Mouse (Mus musculus): ENCODE measurements around the gene Slc35a3. TPM values are rescaled to one million over a fixed set of nuclear protein-coding genes. Genes with fewer than 3 reads are reported as not detected.

Slc35a3 gene
- polyA plus RNA-seq, 1 experiment, result 14.4 TPM

DNA sequence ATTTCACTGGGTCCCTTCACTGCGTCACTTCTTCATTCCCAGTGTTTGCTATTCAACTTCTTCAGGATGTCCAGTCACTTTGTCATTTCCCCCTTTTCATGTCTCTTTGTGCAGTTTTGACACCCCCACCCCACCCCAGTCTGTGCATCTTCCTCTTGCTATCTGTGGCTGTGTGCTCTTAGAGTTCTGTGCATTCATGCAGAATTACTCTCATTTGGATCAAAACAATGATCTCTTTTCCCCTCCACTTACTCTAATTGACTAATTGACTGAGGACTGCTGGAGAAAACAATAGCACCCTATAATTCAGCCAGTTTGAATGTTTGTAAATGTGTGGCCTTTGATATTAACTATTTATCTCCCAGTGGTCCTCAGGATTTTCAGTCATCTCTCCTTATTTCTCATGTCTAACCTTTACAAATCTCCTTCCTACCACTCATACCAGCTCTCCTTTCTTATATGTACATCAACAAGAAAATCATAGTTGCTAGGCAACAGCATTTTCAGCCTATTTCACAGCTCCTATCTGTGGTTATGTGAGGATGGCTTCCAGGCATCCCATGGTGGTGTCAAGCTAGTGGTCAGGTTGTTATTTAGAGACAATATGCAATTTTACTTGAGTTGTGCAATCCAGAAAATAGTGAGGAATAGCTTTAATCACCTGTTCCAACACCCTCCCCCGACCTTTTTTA lies 17.0 kb upstream of the Slc35a3 start:
- Histone ChIP-seq H3K27me3 (ENCODE audit: control insufficient read depth, insufficient read depth, low read length) (no peaks in the 10 kb centered on the region), H3K4me1 (ENCODE audit: control insufficient read depth, insufficient read depth, low read length) (no peaks in the 10 kb centered on the region), H3K27ac (ENCODE audit: insufficient read depth, low read length) (no peak overlapping the region), H3K4me3 (replicated peaks; ENCODE audit: insufficient read depth, low read depth, low read length) (no peak overlapping the region)
- no peak for DNase-seq
- TF ChIP-seq POLR2A (IDR thresholded peaks at IDR 0.05; ENCODE audit: borderline replicate concordance, insufficient read depth, low read length), result no peak
- WGBS, result 44% methylated on average over 2 of the region's 2 CpGs

DNA sequence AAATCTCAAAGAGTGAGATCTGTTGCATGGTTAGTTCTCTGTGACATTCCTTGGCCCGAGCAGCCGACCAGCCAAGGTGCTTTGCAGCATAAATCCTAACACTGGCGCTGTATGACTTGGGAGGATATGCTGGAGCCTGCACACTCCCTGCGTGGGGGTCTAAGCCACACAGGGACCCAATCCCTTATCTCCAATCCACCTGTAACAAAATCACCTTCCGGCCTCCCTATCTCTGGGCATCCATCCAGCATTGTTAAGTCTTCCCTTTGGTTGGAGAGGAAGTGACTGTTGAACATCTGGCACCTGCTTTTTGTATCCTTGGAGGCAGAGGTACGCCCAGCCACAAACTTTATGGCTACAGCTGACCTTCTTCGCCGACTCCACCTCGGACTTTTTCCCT lies 14.2 kb upstream of the Slc35a3 start:
- TF ChIP-seq CTCF (IDR thresholded peaks at IDR 0.05; ENCODE audit: borderline replicate concordance, insufficient read depth, low read depth, low read length), result no peak
- TF ChIP-seq POLR2A (IDR thresholded peaks at IDR 0.05; ENCODE audit: borderline replicate concordance, insufficient read depth, low read length), result no peak
- H3K4me3 ChIP-seq (replicated peaks; ENCODE audit: insufficient read depth, low read depth, low read length), result no peak overlapping the region
- no peak overlapping the region for H3K27ac ChIP-seq (ENCODE audit: insufficient read depth, low read length)
- no peak for DNase-seq
- no peaks in the 10 kb centered on the region for H3K27me3 ChIP-seq (ENCODE audit: control insufficient read depth, insufficient read depth, low read length)
- 63% methylated on average over 9 of the region's 9 CpGs for WGBS
- no peaks in the 10 kb centered on the region for H3K4me1 ChIP-seq (ENCODE audit: control insufficient read depth, insufficient read depth, low read length)

DNA sequence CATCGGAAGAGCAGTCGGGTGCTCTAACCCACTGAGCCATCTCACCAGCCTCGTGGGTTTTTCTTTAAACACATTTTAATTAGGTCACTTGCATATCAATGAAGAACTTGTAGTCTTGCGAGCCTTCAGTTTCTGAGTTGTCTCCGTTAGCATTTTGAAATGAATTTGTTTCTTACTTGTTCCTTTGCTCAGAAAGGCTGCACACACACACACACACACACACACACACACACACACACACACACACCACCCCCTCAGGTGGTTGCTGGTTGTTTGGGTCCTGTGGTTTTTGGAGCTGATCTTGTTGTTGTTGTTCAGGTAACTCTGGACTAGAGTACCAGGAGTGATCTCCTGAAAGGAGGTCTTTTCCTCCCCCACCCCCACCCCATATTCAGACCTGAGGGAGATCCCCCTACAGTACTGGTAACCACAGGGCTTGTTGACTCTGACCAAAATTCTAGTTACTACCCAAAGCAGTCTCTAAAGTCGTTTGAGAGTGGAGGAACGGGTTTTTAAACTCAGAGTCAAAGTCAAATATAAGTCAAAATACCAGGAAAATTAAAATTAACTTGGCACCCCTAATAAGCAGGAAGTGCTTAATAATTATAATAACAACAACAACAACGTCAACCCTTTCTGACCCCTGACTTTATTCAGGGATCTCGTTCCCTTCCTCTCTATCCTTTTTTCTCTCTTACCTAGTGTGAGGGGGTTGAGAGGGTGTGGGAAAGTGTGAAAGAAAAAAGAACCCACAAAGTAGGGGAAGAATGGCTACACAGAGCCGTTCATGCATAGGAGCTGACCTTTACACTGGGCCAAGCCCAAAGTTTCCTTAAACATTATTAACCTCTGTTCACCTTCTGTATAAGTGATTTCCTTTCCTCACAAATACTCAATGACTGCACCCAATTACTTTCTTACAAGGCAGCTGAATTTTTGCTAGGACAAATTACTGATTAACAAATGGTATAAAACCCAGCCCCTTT lies 11.2 kb upstream of the Slc35a3 start:
- DNase-seq, result no peak
- Histone ChIP-seq H3K4me3 (replicated peaks; ENCODE audit: insufficient read depth, low read depth, low read length) (no peak overlapping the region), H3K27me3 (ENCODE audit: control insufficient read depth, insufficient read depth, low read length) (no peaks in the 10 kb centered on the region), H3K27ac (ENCODE audit: insufficient read depth, low read length) (no peak overlapping the region), H3K4me1 (ENCODE audit: control insufficient read depth, insufficient read depth, low read length) (no peaks in the 10 kb centered on the region)
- 52% methylated on average over 10 of the region's 10 CpGs for WGBS
- TF ChIP-seq CTCF (IDR thresholded peaks at IDR 0.05; ENCODE audit: borderline replicate concordance, insufficient read depth, low read depth, low read length), result no peak
- no peak for TF ChIP-seq POLR2A (IDR thresholded peaks at IDR 0.05; ENCODE audit: borderline replicate concordance, insufficient read depth, low read length)

DNA sequence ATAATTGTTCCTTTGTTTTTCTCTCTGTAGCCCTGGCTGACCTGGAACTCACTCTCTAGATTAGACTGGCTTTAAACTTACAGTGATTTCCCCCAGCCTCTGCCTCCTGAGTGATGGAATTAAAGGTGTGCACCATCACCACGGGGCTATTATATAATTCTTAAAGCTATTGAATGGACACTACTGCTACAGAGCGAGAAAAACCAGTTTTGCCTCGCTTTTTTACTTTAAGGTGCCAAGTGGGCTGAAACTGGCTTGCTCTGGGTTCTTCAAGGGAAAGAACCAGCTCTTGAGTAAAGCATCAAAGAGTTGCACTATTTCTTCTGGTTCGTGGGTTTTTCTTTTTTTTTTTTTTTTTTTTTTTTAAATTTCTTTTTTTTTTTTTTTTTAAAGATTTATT lies 10.3 kb upstream of the Slc35a3 start:
- 79% methylated on average over 4 of the region's 4 CpGs for WGBS
- no peaks in the 10 kb centered on the region for H3K4me1 ChIP-seq (ENCODE audit: control insufficient read depth, insufficient read depth, low read length)
- DNase-seq, result no peak
- H3K27me3 ChIP-seq (ENCODE audit: control insufficient read depth, insufficient read depth, low read length), result no peaks in the 10 kb centered on the region
- H3K27ac ChIP-seq (ENCODE audit: insufficient read depth, low read length), result no peak overlapping the region
- no peak for TF ChIP-seq CTCF (IDR thresholded peaks at IDR 0.05; ENCODE audit: borderline replicate concordance, insufficient read depth, low read depth, low read length)
- no peak for TF ChIP-seq POLR2A (IDR thresholded peaks at IDR 0.05; ENCODE audit: borderline replicate concordance, insufficient read depth, low read length)
- H3K4me3 ChIP-seq (replicated peaks; ENCODE audit: insufficient read depth, low read depth, low read length), result no peak overlapping the region

DNA sequence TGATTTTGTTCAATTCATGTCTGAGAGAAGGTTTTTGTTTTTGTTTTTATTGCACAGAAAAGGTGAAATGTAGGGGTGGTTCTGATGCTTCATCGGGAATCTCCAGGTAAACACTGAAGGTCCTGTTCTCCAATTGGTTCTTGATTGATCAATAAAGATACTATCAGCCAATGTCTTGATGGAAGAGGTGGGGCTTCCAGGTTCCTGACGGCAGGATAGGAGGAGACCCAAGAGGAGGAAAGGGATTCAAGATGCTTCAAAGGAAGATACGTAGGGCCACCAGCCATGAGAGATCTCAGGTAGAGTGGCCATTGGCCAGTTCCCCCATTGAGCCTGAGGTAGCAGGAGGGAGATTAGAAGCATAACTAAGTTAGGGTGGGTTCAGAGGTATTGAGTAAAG lies 6.3 kb upstream of the Slc35a3 start:
- WGBS, result 74% methylated on average over 3 of the region's 3 CpGs
- no peak for TF ChIP-seq POLR2A (IDR thresholded peaks at IDR 0.05; ENCODE audit: borderline replicate concordance, insufficient read depth, low read length)
- no peak for TF ChIP-seq CTCF (IDR thresholded peaks at IDR 0.05; ENCODE audit: borderline replicate concordance, insufficient read depth, low read depth, low read length)
- no peak for DNase-seq

DNA sequence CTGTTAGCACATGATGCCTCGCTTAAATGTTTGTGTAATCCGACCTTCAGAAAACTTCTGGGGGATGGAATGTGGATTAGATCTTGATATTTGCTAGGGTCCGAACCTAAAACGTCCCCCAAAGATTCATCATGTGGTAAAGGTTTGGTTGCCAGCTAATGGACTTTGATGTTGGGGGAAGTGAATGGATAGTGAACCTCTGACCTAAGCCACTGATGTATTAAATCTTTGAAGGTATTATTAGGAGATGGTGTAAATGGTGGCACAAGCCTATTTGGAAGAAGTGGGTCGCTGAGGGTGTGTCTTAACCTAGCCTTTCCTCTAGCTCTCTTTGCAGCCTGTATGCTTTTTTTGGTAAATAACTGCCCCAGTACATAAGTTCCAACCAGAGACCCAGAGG lies 400 bp upstream of the Slc35a3 start:
- 41% methylated on average over 5 of the region's 5 CpGs for WGBS
- no peak for DNase-seq

More for the DNA sequence above, 6.3 kb upstream of the Slc35a3 start:
- H3K27ac ChIP-seq (ENCODE audit: insufficient read depth, low read length), result no peak overlapping the region
- H3K27me3 ChIP-seq (ENCODE audit: control insufficient read depth, insufficient read depth, low read length), result no peaks in the 10 kb centered on the region
- no peak overlapping the region for H3K4me3 ChIP-seq (replicated peaks; ENCODE audit: insufficient read depth, low read depth, low read length)
- H3K4me1 ChIP-seq (ENCODE audit: control insufficient read depth, insufficient read depth, low read length), result no peaks in the 10 kb centered on the region

DNA sequence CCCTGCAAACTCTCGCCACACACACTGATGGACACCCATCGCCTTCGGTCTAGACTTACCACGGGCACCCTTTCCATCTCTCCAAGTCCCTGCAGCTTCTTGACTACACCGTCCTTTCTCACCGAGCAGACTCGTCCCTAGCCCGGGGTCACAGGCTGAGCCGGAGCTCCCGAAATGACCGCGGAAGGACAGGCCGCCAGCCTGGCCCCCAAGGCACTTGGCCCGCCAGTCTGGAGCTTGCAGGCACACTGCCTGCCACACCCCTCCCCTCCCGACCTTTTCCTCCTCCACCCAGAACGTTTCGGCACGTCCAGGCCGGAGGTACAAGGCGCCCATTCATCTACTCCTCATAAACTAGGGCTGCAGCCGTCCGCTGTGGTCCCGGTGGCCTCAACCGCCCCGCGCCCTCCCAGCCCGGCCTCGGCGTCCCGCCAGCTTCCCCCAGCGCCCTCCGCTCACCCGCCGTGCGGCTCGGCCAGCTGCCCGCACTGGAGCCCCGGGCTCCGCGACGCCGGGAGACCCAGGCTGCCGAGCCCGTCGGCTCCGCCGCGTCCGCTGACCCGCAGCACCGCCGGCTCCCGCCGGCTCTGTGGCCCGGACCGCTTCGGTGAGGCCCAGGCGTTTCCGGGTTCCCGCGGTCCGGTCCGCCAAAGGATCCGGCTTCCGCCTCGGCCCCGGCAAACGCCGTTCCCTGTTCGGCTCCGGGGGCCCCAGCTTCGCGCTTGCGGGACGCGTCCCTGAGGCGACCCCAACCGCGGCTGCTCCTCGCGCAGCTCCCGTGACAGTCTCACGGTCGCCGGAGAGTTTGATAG lies 801 bp downstream of the Slc35a3 start:
- under 1% methylated on average over 83 of the region's 85 CpGs for WGBS
- TF ChIP-seq CTCF (IDR thresholded peaks at IDR 0.05; ENCODE audit: borderline replicate concordance, insufficient read depth, low read depth, low read length) (no peak), POLR2A (IDR thresholded peaks at IDR 0.05; ENCODE audit: borderline replicate concordance, insufficient read depth, low read length) (peak; percentile 48; the same call in 1 of the 2 replicates)
- Histone ChIP-seq H3K4me1 (ENCODE audit: control insufficient read depth, insufficient read depth, low read length) (peaks cover 3% of the 10 kb centered on the region; the same call in 1 of the 2 replicates), H3K4me3 (replicated peaks; ENCODE audit: insufficient read depth, low read depth, low read length) (peak overlapping the region; percentile 92), H3K27ac (ENCODE audit: insufficient read depth, low read length) (peak overlapping the region; percentile 77), H3K27me3 (ENCODE audit: control insufficient read depth, insufficient read depth, low read length) (no peaks in the 10 kb centered on the region)
- DNase-seq, result peak; percentile 82 to 89

More for the DNA sequence above, 400 bp upstream of the Slc35a3 start:
- H3K4me1 ChIP-seq (ENCODE audit: control insufficient read depth, insufficient read depth, low read length), result peaks cover 3% of the 10 kb centered on the region; the same call in 1 of the 2 replicates
- no peaks in the 10 kb centered on the region for H3K27me3 ChIP-seq (ENCODE audit: control insufficient read depth, insufficient read depth, low read length)
- H3K27ac ChIP-seq (ENCODE audit: insufficient read depth, low read length), result no peak overlapping the region
- peak overlapping the region; percentile 92 for H3K4me3 ChIP-seq (replicated peaks; ENCODE audit: insufficient read depth, low read depth, low read length)
- no peak for TF ChIP-seq POLR2A (IDR thresholded peaks at IDR 0.05; ENCODE audit: borderline replicate concordance, insufficient read depth, low read length)
- no peak for TF ChIP-seq CTCF (IDR thresholded peaks at IDR 0.05; ENCODE audit: borderline replicate concordance, insufficient read depth, low read depth, low read length)

All from cerebellum, adult 2 months (tissue).